Comparison of ENCODE assay signal across 11 mouse cellular contexts in the genomic region with DNA sequence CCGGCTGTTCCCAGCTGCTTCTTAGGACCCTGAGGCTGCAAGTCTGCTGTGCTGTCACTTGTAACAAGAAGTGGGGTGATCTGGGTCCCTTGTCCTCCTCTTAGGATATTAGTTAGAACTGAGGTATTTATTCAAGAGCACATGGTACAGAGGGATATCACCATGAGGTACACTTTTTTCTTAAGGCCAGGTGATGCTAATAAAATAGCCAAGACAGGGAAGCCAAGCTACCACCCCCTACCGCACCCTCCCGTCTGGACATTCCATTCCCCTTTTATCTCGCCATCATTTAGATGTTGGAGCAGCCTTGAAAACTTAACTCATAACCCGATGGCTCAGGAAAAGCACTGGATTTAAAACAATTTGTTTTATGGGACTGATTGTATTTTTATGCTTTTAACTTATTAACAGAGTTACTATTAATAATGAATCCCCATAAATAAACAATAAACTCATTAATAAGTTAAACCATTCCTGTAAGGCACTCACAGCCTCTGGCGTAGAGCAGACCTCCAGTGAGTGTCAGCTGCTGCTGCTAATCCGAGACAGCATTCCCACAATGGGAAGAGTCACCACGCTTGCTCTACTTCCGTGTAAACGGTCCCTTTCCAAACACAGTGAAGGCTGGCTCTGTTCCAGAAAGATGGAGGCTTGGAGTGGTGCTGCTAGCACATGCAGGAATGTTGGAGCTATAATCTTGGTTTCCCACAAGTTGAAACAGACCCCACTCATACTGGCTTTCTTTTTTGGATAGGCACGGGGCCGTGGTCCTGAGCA.
A peak's percentile ranks its signal among the peaks of the same experiment; 100 is the strongest.
DNase-seq lines count a peak whose midpoint lies in the region; ATAC-seq and TF ChIP-seq lines count a peak whose summit lies in the region.
"Had no signal": no experiment of that assay in that cellular context is flagged by ENCODE, and none has a peak within 500 bp of the region (broad histone marks: within the 10 kb centered on the region; RNA-seq: fewer than 3 reads in every experiment).

No protein-coding gene starts in this region.

- H3K4me3 ChIP-seq in forebrain, postnatal 0 days (ENCODE audit: low read depth, low read length), result no peak overlapping the region
- H3K4me3 ChIP-seq in forebrain, embryonic 12.5 days (replicated peaks), result no peak overlapping the region
- H3K4me3 ChIP-seq in intestine, postnatal 0 days (ENCODE audit: low read depth, low read length), result no peak overlapping the region
- no peak overlapping the region for H3K4me3 ChIP-seq in neural tube, embryonic 14.5 days (ENCODE audit: low read depth, low read length)
- H3K4me3 ChIP-seq: limb, embryonic 12.5 days had no signal

- no peaks in the 10 kb centered on the region for H3K4me1 ChIP-seq in forebrain, postnatal 0 days (ENCODE audit: insufficient read depth)
- H3K4me1 ChIP-seq in forebrain, embryonic 12.5 days, result peaks cover 5% of the 10 kb centered on the region; the same call in 1 of the 2 replicates
- no peaks in the 10 kb centered on the region for H3K4me1 ChIP-seq in intestine, postnatal 0 days (replicated peaks; ENCODE audit: control insufficient read depth, insufficient read depth, low read length)
- no peaks in the 10 kb centered on the region for H3K4me1 ChIP-seq in neural tube, embryonic 14.5 days (ENCODE audit: control insufficient read depth, insufficient read depth, low read length)

- no peak overlapping the region for H3K9ac ChIP-seq in forebrain, postnatal 0 days
- H3K9ac ChIP-seq in forebrain, embryonic 12.5 days, result no peak overlapping the region
- H3K9ac ChIP-seq in intestine, postnatal 0 days (ENCODE audit: low read depth, low read length), result no peak overlapping the region
- H3K9ac ChIP-seq in neural tube, embryonic 14.5 days (replicated peaks; ENCODE audit: low read depth, low read length), result no peak overlapping the region
- H3K9ac ChIP-seq: limb, embryonic 12.5 days had no signal

- intact Hi-C loops in left cerebral cortex, postnatal 4 days (cut with DNase I), result no loop called here
- intact Hi-C loops in left cerebral cortex, postnatal 14 days (cut with DNase I), result no loop called here

- ATAC-seq in forebrain, postnatal 0 days, result no peak
- no peak for ATAC-seq in forebrain, embryonic 12.5 days (ENCODE audit: low FRiP score)
- ATAC-seq in intestine, postnatal 0 days, result peak; percentile 62; the same call in 1 of the 2 replicates
- peak; percentile 36; the same call in 1 of the 2 replicates for ATAC-seq in neural tube, embryonic 14.5 days (ENCODE audit: low read depth)
- ATAC-seq: CD4-positive, CD25-positive, alpha-beta regulatory T cell, adult 4 months had no signal

- no peak overlapping the region for H3K4me2 ChIP-seq in forebrain, postnatal 0 days (ENCODE audit: low read depth)
- no peak overlapping the region for H3K4me2 ChIP-seq in forebrain, embryonic 12.5 days
- H3K4me2 ChIP-seq in intestine, postnatal 0 days (replicated peaks; ENCODE audit: low read depth), result no peak overlapping the region
- H3K4me2 ChIP-seq in neural tube, embryonic 14.5 days (ENCODE audit: low read depth, low read length), result no peak overlapping the region
- H3K4me2 ChIP-seq: limb, embryonic 12.5 days had no signal

- H3K27ac ChIP-seq in forebrain, postnatal 0 days (ENCODE audit: low read depth, low read length), result no peak overlapping the region
- no peak overlapping the region for H3K27ac ChIP-seq in forebrain, embryonic 12.5 days
- no peak overlapping the region for H3K27ac ChIP-seq in intestine, postnatal 0 days (ENCODE audit: low read depth, low read length)
- H3K27ac ChIP-seq in neural tube, embryonic 14.5 days (ENCODE audit: low read depth, low read length), result no peak overlapping the region

- H3K9me3 ChIP-seq in forebrain, postnatal 0 days (ENCODE audit: low read length), result no peaks in the 10 kb centered on the region
- H3K9me3 ChIP-seq in forebrain, embryonic 12.5 days, result no peaks in the 10 kb centered on the region
- no peaks in the 10 kb centered on the region for H3K9me3 ChIP-seq in intestine, postnatal 0 days (ENCODE audit: control insufficient read depth)
- no peaks in the 10 kb centered on the region for H3K9me3 ChIP-seq in neural tube, embryonic 14.5 days (ENCODE audit: control insufficient read depth, low read length)
- H3K9me3 ChIP-seq: limb, embryonic 12.5 days had no signal

- 65% methylated on average over 12 of the region's 12 CpGs for WGBS in forebrain, postnatal 0 days
- 75% methylated on average over 12 of the region's 12 CpGs for WGBS in forebrain, embryonic 12.5 days
- WGBS in intestine, postnatal 0 days, result 45% methylated on average over 12 of the region's 12 CpGs
- WGBS in neural tube, embryonic 14.5 days, result 66% methylated on average over 12 of the region's 12 CpGs

- H3K27me3 ChIP-seq in forebrain, postnatal 0 days (ENCODE audit: insufficient read depth, low read length), result no peaks in the 10 kb centered on the region
- H3K27me3 ChIP-seq in forebrain, embryonic 12.5 days, result no peaks in the 10 kb centered on the region
- H3K27me3 ChIP-seq in intestine, postnatal 0 days (replicated peaks; ENCODE audit: control insufficient read depth, insufficient read depth, low read length), result no peaks in the 10 kb centered on the region
- no peaks in the 10 kb centered on the region for H3K27me3 ChIP-seq in neural tube, embryonic 14.5 days (ENCODE audit: control insufficient read depth, insufficient read depth, low read length)
- H3K27me3 ChIP-seq: limb, embryonic 12.5 days had no signal

- H3K36me3 ChIP-seq in forebrain, postnatal 0 days (ENCODE audit: insufficient read depth), result no peaks in the 10 kb centered on the region
- peaks cover 4% of the 10 kb centered on the region; the same call in 1 of the 2 replicates for H3K36me3 ChIP-seq in forebrain, embryonic 12.5 days (replicated peaks)
- peaks cover 36% of the 10 kb centered on the region for H3K36me3 ChIP-seq in intestine, postnatal 0 days (ENCODE audit: control insufficient read depth, insufficient read depth)
- H3K36me3 ChIP-seq in neural tube, embryonic 14.5 days (ENCODE audit: control insufficient read depth, insufficient read depth, low read length), result no peaks in the 10 kb centered on the region

- DNase-seq in forebrain, postnatal 0 days, result peak; percentile 40
- DNase-seq in left cerebral cortex, postnatal 4 days, result peak; percentile 45
- no peak for DNase-seq in left cerebral cortex, postnatal 14 days (ENCODE audit: low spot score in 2 of 2)
- DNase-seq in liver, result no peak
- no peak for DNase-seq in urinary bladder, postnatal 36 days (ENCODE audit: low spot score in 2 of 2)
- DNase-seq: embryo, embryonic 11 days had no signal

- TF ChIP-seq CTCF in forebrain, postnatal 0 days (IDR thresholded peaks at IDR 0.05; ENCODE audit: low read depth), result no peak
- no peak for TF ChIP-seq CTCF in intestine, postnatal 0 days (IDR thresholded peaks at IDR 0.05; ENCODE audit: low read depth)

Comparison
In these comparisons a context has a peak if more than half of its experiments do, and no peak if none do; other contexts are left out.
1. DNase-seq: peak in forebrain, postnatal 0 days (single experiment) and left cerebral cortex, postnatal 4 days (single experiment); none in left cerebral cortex, postnatal 14 days (0 of 2), liver (single experiment) and urinary bladder, postnatal 36 days (0 of 2).
2. ATAC-seq: peak in intestine, postnatal 0 days (single experiment) and neural tube, embryonic 14.5 days (single experiment); none in forebrain, postnatal 0 days (single experiment) and forebrain, embryonic 12.5 days (single experiment).